Mouse (Mus musculus): ENCODE results near the gene Clec10a.

DNA sequence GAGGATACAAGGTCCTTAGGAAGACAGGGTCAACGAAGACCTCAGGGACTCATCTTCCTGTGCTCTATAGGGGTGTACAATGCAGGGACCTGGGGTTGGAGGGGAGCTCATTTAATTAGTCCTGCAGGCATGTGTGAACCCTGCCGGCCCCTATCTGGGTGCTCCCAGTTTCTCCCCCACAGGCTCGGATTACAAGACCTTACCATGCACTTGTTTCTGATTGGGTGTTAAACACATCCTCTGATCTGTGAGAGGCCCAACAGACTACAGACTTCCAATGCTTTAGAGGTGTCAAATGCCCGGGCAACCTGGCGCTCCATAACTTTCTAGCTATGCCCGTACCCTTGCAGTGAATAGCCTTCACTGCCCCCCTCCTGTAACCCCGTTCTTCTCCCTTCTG lies 12.1 kb downstream of the Clec10a start:
- no peak for TF ChIP-seq TCF12 (IDR thresholded peaks at IDR 0.05; ENCODE audit: low read depth, low read length)
- no peak for TF ChIP-seq EP300 (IDR thresholded peaks at IDR 0.05; ENCODE audit: low read depth in 1 of 2, low read length in 2 of 2)
- TF ChIP-seq HCFC1 (IDR thresholded peaks at IDR 0.05; ENCODE audit: low read depth, low read length): no peak
- TF ChIP-seq RAD21 (IDR thresholded peaks at IDR 0.05; ENCODE audit: low read depth, low read length): no peak
- TF ChIP-seq POLR2A (IDR thresholded peaks at IDR 0.05; ENCODE audit: control insufficient read depth in 1 of 2, insufficient read depth in 1 of 2, low read depth in 1 of 2, low read length in 2 of 2, poor library complexity in 1 of 2): no peak
- TF ChIP-seq ZNF384 (IDR thresholded peaks at IDR 0.05; ENCODE audit: low read depth, low read length): no peak
- TF ChIP-seq BHLHE40 (IDR thresholded peaks at IDR 0.05; ENCODE audit: borderline replicate concordance, low read depth, low read length): no peak
- TF ChIP-seq USF1 (IDR thresholded peaks at IDR 0.05; ENCODE audit: low read depth, low read length): no peak
- TF ChIP-seq JUND (IDR thresholded peaks at IDR 0.05; ENCODE audit: low read depth, low read length): no peak
- TF ChIP-seq SIN3A (IDR thresholded peaks at IDR 0.05; ENCODE audit: low read length): no peak
- no peak for TF ChIP-seq CHD2 (IDR thresholded peaks at IDR 0.05; ENCODE audit: low read length)
- TF ChIP-seq MYC (IDR thresholded peaks at IDR 0.05; ENCODE audit: low read depth, low read length): no peak
- no peak for TF ChIP-seq GATA1 (IDR thresholded peaks at IDR 0.05; ENCODE audit: low read depth, low read length)

Measured in MEL (cell line).